Mouse (Mus musculus) stomach, embryonic 15.5 days (tissue): Measurements from ENCODE around the gene Rasgef1c. TPM values are rescaled to one million over a fixed set of nuclear protein-coding genes. Genes with fewer than 3 reads are reported as not detected.

Source experiments
- ATAC-seq: fragments of 200-750 bp; cut with Nextera tagmentation; 2 replicates; pipeline ENCODE4 v1.8.0; 2017; ENCODE audit warnings: low read depth, moderate number of reproducible peaks, moderate TSS enrichment; ENCODE audit not compliant: insufficient read depth, low FRiP score
- H3K27ac ChIP-seq: fragments of 300-500 bp; sonication (generic); 2 replicates; pipeline ENCODE4 v1.5.1; 2015; ENCODE audit warnings: mild to moderate bottlenecking, inconsistent platforms
- H3K27me3 ChIP-seq: fragments of 300-500 bp; sonication (generic); replicated peaks from 2 replicates; pipeline ENCODE4 v1.6.1; 2015; ENCODE audit warnings: inconsistent platforms
- H3K36me3 ChIP-seq: fragments of 300-500 bp; sonication (generic); 2 replicates; pipeline ENCODE4 v1.6.1; 2015; ENCODE audit warnings: inconsistent platforms
- H3K4me1 ChIP-seq: fragments of 300-500 bp; sonication (generic); 2 replicates; pipeline ENCODE4 v1.6.1; 2015; ENCODE audit warnings: inconsistent platforms
- H3K4me2 ChIP-seq: fragments of 300-500 bp; sonication (generic); 2 replicates; pipeline ENCODE4 v1.6.1; 2015; ENCODE audit warnings: mild to moderate bottlenecking, inconsistent platforms
- H3K4me3 ChIP-seq: fragments of 300-500 bp; sonication (generic); replicated peaks from 2 replicates; pipeline ENCODE4 v1.5.1; 2015; ENCODE audit warnings: inconsistent platforms
- H3K9ac ChIP-seq: fragments of 300-500 bp; sonication (generic); 2 replicates; pipeline ENCODE4 v1.6.1; 2015; ENCODE audit warnings: inconsistent platforms
- H3K9me3 ChIP-seq: fragments of 300-500 bp; sonication (generic); 2 replicates; pipeline ENCODE4 v1.6.1; 2016; ENCODE audit warnings: inconsistent platforms
- WGBS: fragments of 180-500 bp; shearing (Covaris S2); methylation state at CpG from one replicate; pipeline ENCODE4 v1.1.7; 2015; 5-methylcytosine and 5-hydroxymethylcytosine counted together
- polyA plus RNA-seq: library from polyadenylated mRNA; unstranded; fragments of >200 nt; fragmentation: Nextera tagmentation; extraction: Ambion mirVana; gene quantifications from 2 replicates; pipeline ENCODE4 v1.2.1, GENCODE M21; 2015

Gene Rasgef1c
- polyA plus RNA-seq, 1 experiment from 2014 or later: 0.49 TPM

GRCm38 (mm10) chr11:50013016-50013415, 111.4 kb downstream of the Rasgef1c start:
- 73% methylated on average over 4 of the region's 6 CpGs for WGBS
- Histone ChIP-seq H3K27me3 (no peaks in the 10 kb centered on the region), H3K4me1 (no peaks in the 10 kb centered on the region), H3K9ac (no peak overlapping the region), H3K4me3 (no peak overlapping the region), H3K27ac (no peak overlapping the region), H3K4me2 (no peak overlapping the region), H3K9me3 (no peaks in the 10 kb centered on the region), H3K36me3 (no peaks in the 10 kb centered on the region)
- ATAC-seq: no peak

- Histone ChIP-seq H3K9me3 (no peaks in the 10 kb centered on the region), H3K4me3 (no peak overlapping the region), H3K27ac (no peak overlapping the region), H3K4me2 (no peak overlapping the region), H3K36me3 (no peaks in the 10 kb centered on the region), H3K27me3 (no peaks in the 10 kb centered on the region), H3K9ac (no peak overlapping the region), H3K4me1 (no peaks in the 10 kb centered on the region)
- ATAC-seq: no peak
- WGBS: 73% methylated on average over 5 of the region's 5 CpGs
Measured at GRCm38 (mm10) chr11:50016503-50016902, 114.9 kb downstream of the Rasgef1c start.

DNA sequence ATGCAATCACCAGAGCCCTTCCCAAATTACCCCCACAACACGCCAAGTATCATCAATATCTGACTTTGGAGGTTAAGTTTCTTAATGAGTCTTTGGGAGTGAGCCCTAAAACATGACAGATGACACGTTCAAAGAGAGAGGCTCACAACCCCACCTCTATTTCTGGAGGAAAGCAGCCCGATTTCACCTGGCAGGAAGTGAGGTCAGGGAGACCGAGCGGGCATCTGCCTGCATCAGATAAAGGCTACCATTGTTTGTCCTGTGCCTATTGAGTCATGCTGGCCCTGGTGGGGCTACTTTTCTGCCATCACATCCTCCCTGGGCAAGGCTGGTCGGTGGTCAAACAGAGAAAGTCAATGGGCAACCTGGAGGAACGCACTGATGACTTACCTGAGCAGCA, 115.9 kb downstream of the Rasgef1c start:
- H3K27ac ChIP-seq: no peak overlapping the region
- no peaks in the 10 kb centered on the region for H3K27me3 ChIP-seq
- no peak overlapping the region for H3K4me2 ChIP-seq
- ATAC-seq: no peak
- H3K4me3 ChIP-seq: no peak overlapping the region
- H3K4me1 ChIP-seq: no peaks in the 10 kb centered on the region
- no peaks in the 10 kb centered on the region for H3K9me3 ChIP-seq
- H3K9ac ChIP-seq: no peak overlapping the region
- 64% methylated on average over 7 of the region's 7 CpGs for WGBS
- no peaks in the 10 kb centered on the region for H3K36me3 ChIP-seq

GRCm38 (mm10) chr11:50018848-50019247, 117.2 kb downstream of the Rasgef1c start:
- H3K27me3 ChIP-seq: no peaks in the 10 kb centered on the region

DNA sequence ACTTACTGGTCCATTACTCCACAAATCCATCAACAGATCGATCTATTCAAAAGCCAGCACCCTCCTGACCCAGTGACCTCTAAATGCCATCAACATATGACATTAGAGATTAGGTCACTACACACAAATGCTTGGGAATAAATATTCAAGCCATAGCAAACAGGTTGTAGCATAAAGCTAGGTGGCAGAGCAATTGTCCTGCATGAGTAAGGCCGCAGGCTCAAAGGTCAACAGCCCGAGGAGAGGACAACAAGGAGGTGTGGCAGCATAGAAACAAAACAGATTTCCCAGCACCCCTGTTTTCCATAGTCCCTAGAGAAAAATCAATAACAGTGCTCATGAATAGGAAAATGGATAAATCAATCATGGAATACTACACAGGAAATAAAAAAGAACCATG, 120.5 kb downstream of the Rasgef1c start:
- Histone ChIP-seq H3K4me2 (no peak overlapping the region), H3K9ac (no peak overlapping the region), H3K4me3 (no peak overlapping the region), H3K4me1 (no peaks in the 10 kb centered on the region), H3K36me3 (no peaks in the 10 kb centered on the region), H3K27ac (no peak overlapping the region), H3K27me3 (no peaks in the 10 kb centered on the region), H3K9me3 (no peaks in the 10 kb centered on the region)
- 66% methylated on average over 3 of the region's 3 CpGs for WGBS
- ATAC-seq: no peak

More at GRCm38 (mm10) chr11:50018848-50019247, 117.2 kb downstream of the Rasgef1c start:
- no peak overlapping the region for H3K9ac ChIP-seq
- no peaks in the 10 kb centered on the region for H3K9me3 ChIP-seq
- H3K4me2 ChIP-seq: no peak overlapping the region
- H3K27ac ChIP-seq: no peak overlapping the region
- no peak for ATAC-seq
- H3K36me3 ChIP-seq: no peaks in the 10 kb centered on the region
- H3K4me1 ChIP-seq: no peaks in the 10 kb centered on the region
- no peak overlapping the region for H3K4me3 ChIP-seq

- H3K4me1 ChIP-seq: no peaks in the 10 kb centered on the region
- H3K9ac ChIP-seq: no peak overlapping the region
- peak overlapping the region; percentile 77 for H3K4me3 ChIP-seq
- WGBS: 56% methylated on average over 6 of the region's 6 CpGs
- no peaks in the 10 kb centered on the region for H3K27me3 ChIP-seq
- no peak overlapping the region for H3K27ac ChIP-seq
- H3K36me3 ChIP-seq: no peaks in the 10 kb centered on the region
- H3K9me3 ChIP-seq: no peaks in the 10 kb centered on the region
- H3K4me2 ChIP-seq: peak overlapping the region; percentile 77
- no peak; the same call in 1 of the 2 replicates for ATAC-seq
Measured at GRCm38 (mm10) chr11:50024445-50024832, 122.8 kb downstream of the Rasgef1c start.

DNA sequence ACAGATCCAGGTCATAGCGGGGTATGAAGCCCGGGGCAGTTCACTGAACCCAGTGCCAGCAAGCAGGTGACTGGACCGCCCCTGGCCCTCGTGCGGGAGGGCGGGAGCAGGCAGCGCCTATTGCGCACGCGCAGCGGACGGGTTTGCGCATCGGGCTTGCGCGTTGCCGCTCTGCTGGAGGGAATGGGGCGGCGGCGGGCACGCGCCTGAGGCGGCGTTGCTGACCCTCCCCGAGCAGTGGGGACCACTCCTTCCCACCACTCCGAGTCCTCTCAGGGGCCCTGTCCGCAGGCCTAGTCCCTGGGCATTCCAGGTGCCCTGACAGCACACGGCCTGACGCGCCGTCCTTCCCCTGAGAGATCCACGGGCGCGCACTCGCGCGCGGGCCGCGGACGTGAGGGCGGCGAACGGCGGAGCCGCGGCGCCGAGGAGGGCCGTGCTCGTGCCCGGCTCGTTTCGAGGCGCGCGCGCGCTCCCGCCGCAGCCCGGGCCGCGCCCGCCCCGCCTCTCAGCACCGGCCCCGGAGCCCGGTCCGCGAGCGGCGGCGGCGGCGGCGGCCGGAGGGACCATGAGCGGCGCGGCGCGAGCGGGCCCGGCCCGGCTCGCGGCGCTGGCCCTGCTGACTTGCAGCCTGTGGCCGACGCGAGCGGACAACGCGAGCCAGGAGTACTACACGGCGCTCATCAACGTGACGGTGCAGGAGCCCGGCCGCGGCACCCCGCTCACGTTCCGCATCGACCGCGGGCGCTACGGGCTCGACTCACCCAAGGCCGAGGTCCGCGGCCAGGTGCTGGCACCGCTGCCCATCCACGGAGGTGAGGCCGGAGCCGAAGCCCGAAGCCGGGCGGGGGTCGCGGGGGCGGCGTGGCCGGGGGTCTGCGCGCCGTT, 123.4 kb downstream of the Rasgef1c start, which contains the start of gene Rnf130:
TSS of gene Rnf130 (plus strand) at position 514 of the 888 bp plus-strand sequence.
- WGBS: under 1% methylated on average over 95 of the region's 129 CpGs
- H3K9me3 ChIP-seq: no peaks in the 10 kb centered on the region
- peak within 1 kb of the TSS; percentile 78 for H3K9ac ChIP-seq
- peak within 1 kb of the TSS; percentile 77 for H3K4me3 ChIP-seq
- no peaks in the 10 kb centered on the region for H3K36me3 ChIP-seq
- peak within 1 kb of the TSS; percentile 87 for H3K27ac ChIP-seq
- H3K4me1 ChIP-seq: no peaks in the 10 kb centered on the region
- no peaks in the 10 kb centered on the region for H3K27me3 ChIP-seq
- H3K4me2 ChIP-seq: peak within 1 kb of the TSS; percentile 77
- peak; percentile 92 for ATAC-seq

- H3K4me2 ChIP-seq: peak overlapping the region; percentile 77
- H3K27ac ChIP-seq: peak overlapping the region; percentile 87
- H3K9me3 ChIP-seq: no peaks in the 10 kb centered on the region
- no peak for ATAC-seq
- H3K36me3 ChIP-seq: no peaks in the 10 kb centered on the region
- 5% methylated on average over 21 of the region's 24 CpGs for WGBS
- H3K4me1 ChIP-seq: no peaks in the 10 kb centered on the region
- H3K4me3 ChIP-seq: peak overlapping the region; percentile 77
- no peaks in the 10 kb centered on the region for H3K27me3 ChIP-seq
- peak overlapping the region; percentile 78 for H3K9ac ChIP-seq
Measured at GRCm38 (mm10) chr11:50025721-50026520, 124.3 kb downstream of the Rasgef1c start.

DNA sequence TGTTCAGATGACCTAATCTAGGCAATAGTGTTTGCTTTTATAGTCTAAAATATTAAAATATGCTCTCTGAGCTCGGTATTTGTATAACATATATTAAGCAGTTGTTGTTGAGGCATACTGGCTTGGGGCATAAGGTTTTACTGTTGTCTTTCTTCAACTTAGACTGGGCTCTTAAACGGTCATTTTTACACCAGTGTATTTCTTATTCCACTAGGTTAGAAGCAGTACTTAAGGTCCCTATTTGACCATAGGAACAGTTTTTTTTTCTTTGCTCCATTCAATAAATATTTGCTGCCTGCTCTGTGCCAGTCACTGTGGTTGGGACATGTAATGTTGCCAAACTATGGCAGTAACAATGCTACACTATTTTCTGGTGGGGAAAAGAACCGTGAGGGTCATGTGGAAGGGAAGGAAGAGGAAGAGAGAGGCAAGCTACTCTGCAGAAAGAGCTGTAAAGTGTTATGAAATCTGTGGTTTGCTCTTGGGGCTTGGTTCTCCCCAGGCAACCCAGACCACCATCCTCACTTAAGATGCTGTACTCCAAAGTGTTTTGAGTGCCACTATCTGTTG, 125.0 kb downstream of the Rasgef1c start:
- H3K36me3 ChIP-seq: no peaks in the 10 kb centered on the region
- no peak overlapping the region for H3K9ac ChIP-seq
- peak overlapping the region; percentile 77 for H3K4me2 ChIP-seq
- WGBS: 33% methylated on average over 3 of the region's 3 CpGs
- no peaks in the 10 kb centered on the region for H3K27me3 ChIP-seq
- H3K9me3 ChIP-seq: no peaks in the 10 kb centered on the region
- no peak overlapping the region for H3K27ac ChIP-seq
- no peak for ATAC-seq
- peak overlapping the region; percentile 77; the same call in 1 of the 2 replicates for H3K4me3 ChIP-seq
- H3K4me1 ChIP-seq: no peaks in the 10 kb centered on the region

DNA sequence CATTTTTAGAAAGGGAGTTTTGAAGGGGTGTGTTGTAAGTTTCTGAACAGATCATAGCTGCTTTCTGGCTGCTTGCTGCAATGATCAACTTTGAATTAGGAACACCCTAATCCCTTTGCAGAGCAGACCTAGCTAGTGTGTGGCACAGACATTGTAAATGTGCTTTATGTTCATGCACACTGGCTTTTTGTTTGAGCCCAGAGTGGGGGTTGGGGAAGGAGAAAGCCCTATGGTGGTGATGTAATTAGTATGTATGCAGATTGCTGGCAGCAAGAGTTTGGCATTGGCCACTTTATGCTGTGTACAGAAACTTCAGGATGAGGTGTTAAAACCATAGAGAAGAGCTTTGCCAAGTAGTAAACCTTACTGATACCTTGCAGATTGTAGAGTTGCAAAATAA, 126.8 kb downstream of the Rasgef1c start:
- H3K27ac ChIP-seq: no peak overlapping the region
- H3K27me3 ChIP-seq: no peaks in the 10 kb centered on the region
- no peak overlapping the region for H3K4me3 ChIP-seq
- H3K36me3 ChIP-seq: no peaks in the 10 kb centered on the region
- no peaks in the 10 kb centered on the region for H3K4me1 ChIP-seq
- no peak for ATAC-seq
- H3K4me2 ChIP-seq: no peak overlapping the region
- H3K9ac ChIP-seq: no peak overlapping the region
- H3K9me3 ChIP-seq: no peaks in the 10 kb centered on the region
